8 mouse cellular contexts compared by ENCODE assay signal in genomic region chr4:59381007-59381743, GRCm38 (mm10). TPM values are rescaled to one million over a fixed set of nuclear protein-coding genes. Genes with fewer than 3 reads are reported as not detected.
DNase-seq lines count a peak whose midpoint lies in the region; ATAC-seq and TF ChIP-seq lines count a peak whose summit lies in the region.

No protein-coding gene starts in this region.

- H3K4me3 ChIP-seq in hindbrain, embryonic 10.5 days = no peak overlapping the region
- no peak overlapping the region for H3K4me3 ChIP-seq in hindbrain, embryonic 12.5 days
- no peak overlapping the region for H3K4me3 ChIP-seq in intestine, postnatal 0 days (ENCODE audit: low read depth, low read length)
- H3K4me3 ChIP-seq in olfactory bulb, adult 2 months (ENCODE audit: insufficient read depth, low read depth, low read length) = no peak overlapping the region

- no peaks in the 10 kb centered on the region for H3K9me3 ChIP-seq in hindbrain, embryonic 10.5 days
- H3K9me3 ChIP-seq in hindbrain, embryonic 12.5 days (replicated peaks) = no peaks in the 10 kb centered on the region
- H3K9me3 ChIP-seq in intestine, postnatal 0 days (ENCODE audit: control insufficient read depth) = no peaks in the 10 kb centered on the region

- H3K4me2 ChIP-seq in hindbrain, embryonic 12.5 days (replicated peaks) = no peak overlapping the region
- H3K4me2 ChIP-seq in intestine, postnatal 0 days (replicated peaks; ENCODE audit: low read depth) = no peak overlapping the region

- peak; percentile 89 for TF ChIP-seq CTCF in intestine, postnatal 0 days (IDR thresholded peaks at IDR 0.05; ENCODE audit: low read depth)
- TF ChIP-seq CTCF in olfactory bulb, adult 2 months (IDR thresholded peaks at IDR 0.05; ENCODE audit: insufficient read depth, low read depth, low read length) = peak; percentile 87

- no peak for TF ChIP-seq POLR2A in olfactory bulb, adult 2 months (IDR thresholded peaks at IDR 0.05; ENCODE audit: insufficient read depth, low read depth, low read length)

- no peak overlapping the region for H3K27ac ChIP-seq in hindbrain, embryonic 10.5 days
- H3K27ac ChIP-seq in hindbrain, embryonic 12.5 days = no peak overlapping the region
- H3K27ac ChIP-seq in intestine, postnatal 0 days (ENCODE audit: low read depth, low read length) = no peak overlapping the region
- no peak overlapping the region for H3K27ac ChIP-seq in olfactory bulb, adult 2 months (ENCODE audit: insufficient read depth, low read depth, low read length)

- no peaks in the 10 kb centered on the region for H3K27me3 ChIP-seq in hindbrain, embryonic 10.5 days (ENCODE audit: insufficient read depth, poor library complexity, severe bottlenecking)
- H3K27me3 ChIP-seq in hindbrain, embryonic 12.5 days = no peaks in the 10 kb centered on the region
- H3K27me3 ChIP-seq in intestine, postnatal 0 days (replicated peaks; ENCODE audit: control insufficient read depth, insufficient read depth, low read length) = no peaks in the 10 kb centered on the region

- no peaks in the 10 kb centered on the region for H3K36me3 ChIP-seq in hindbrain, embryonic 10.5 days
- no peaks in the 10 kb centered on the region for H3K36me3 ChIP-seq in hindbrain, embryonic 12.5 days
- no peaks in the 10 kb centered on the region for H3K36me3 ChIP-seq in intestine, postnatal 0 days (ENCODE audit: control insufficient read depth, insufficient read depth)

- ATAC-seq in hindbrain, embryonic 12.5 days (ENCODE audit: low FRiP score) = no peak
- peak; percentile 76 for ATAC-seq in cerebellum, adult (ENCODE audit: insufficient number of reproducible peaks, low FRiP score, low TSS enrichment)
- peak; percentile 31; the same call in 1 of the 2 replicates for ATAC-seq in intestine, postnatal 0 days
- no peak for ATAC-seq in activated CD4-positive, CD25-positive, alpha-beta regulatory T cell, adult 4 months

- no peak overlapping the region for H3K9ac ChIP-seq in hindbrain, embryonic 12.5 days
- H3K9ac ChIP-seq in intestine, postnatal 0 days (ENCODE audit: low read depth, low read length) = no peak overlapping the region

- peak; percentile 12 for DNase-seq in hindbrain, embryonic 10.5 days (ENCODE audit: low spot score)
- peak; percentile 79 to 91 for DNase-seq in frontal cortex, postnatal 36 days (ENCODE audit: low spot score in 2 of 2)
- DNase-seq in left cerebral cortex, adult 8-10 months (ENCODE audit: low spot score in 2 of 2) = peak; percentile 59 to 84

- 84% methylated on average over 13 of the region's 13 CpGs for WGBS in hindbrain, embryonic 10.5 days
- 76% methylated on average over 13 of the region's 13 CpGs for WGBS in hindbrain, embryonic 12.5 days
- WGBS in intestine, postnatal 0 days = 75% methylated on average over 13 of the region's 13 CpGs
- WGBS in olfactory bulb, adult 2 months = 43% methylated on average over 13 of the region's 13 CpGs

- H3K4me1 ChIP-seq in hindbrain, embryonic 10.5 days (replicated peaks) = peaks cover 5% of the 10 kb centered on the region; the same call in 1 of the 2 replicates
- no peaks in the 10 kb centered on the region; the same call in 1 of the 2 replicates for H3K4me1 ChIP-seq in hindbrain, embryonic 12.5 days
- no peaks in the 10 kb centered on the region for H3K4me1 ChIP-seq in intestine, postnatal 0 days (replicated peaks; ENCODE audit: control insufficient read depth, insufficient read depth, low read length)
- H3K4me1 ChIP-seq in olfactory bulb, adult 2 months (ENCODE audit: control insufficient read depth, insufficient read depth, low read length) = peaks cover 7% of the 10 kb centered on the region; the same call in 1 of the 2 replicates

RNA-seq across cellular contexts. Expression of gene Susd1, which starts 57.3 kb away (rescaled TPM):
- 2.0 and 2.1 TPM in 2 replicates for polyA plus RNA-seq in hindbrain, embryonic 10.5 days (2016; fragmentation: Nextera tagmentation; extraction: Ambion mirVana)
- polyA plus RNA-seq in hindbrain, embryonic 12.5 days (2016; fragmentation: Nextera tagmentation; extraction: Ambion mirVana) = 1.3 and 1.4 TPM in 2 replicates
- polyA plus RNA-seq in intestine, postnatal 0 days (2015; fragmentation: Nextera tagmentation; extraction: Ambion mirVana) = 5.0 and 5.9 TPM in 2 replicates
- 10 to 100 TPM in 1 of 4 experiments, 1 to 10 TPM in 3; 7.8 to 11.2 (median 9.8) TPM for total RNA-seq in left cerebral cortex, adult 8-10 months (2022)
- 216 TPM in 1 of 2 replicates, not detected in the other for polyA plus RNA-seq in olfactory bulb, adult 2 months (2012; ENCODE audit: insufficient read depth, insufficient read length, low replicate concordance, missing spikeins)
- 1 to 10 TPM; 1.0 to 3.0 TPM for polyA plus RNA-seq in activated CD4-positive, CD25-positive, alpha-beta regulatory T cell, adult 4 months (2017; shearing (Covaris generic))

Comparison
In these comparisons a context has a peak if more than half of its experiments do, and no peak if none do; other contexts are left out.
1. DNase-seq: peak in every context shown above with its lines; median percentile 85 in frontal cortex, postnatal 36 days; 72 in left cerebral cortex, adult 8-10 months; 12 in hindbrain, embryonic 10.5 days.
2. ATAC-seq: peak in cerebellum, adult (single experiment) and intestine, postnatal 0 days (single experiment); none in hindbrain, embryonic 12.5 days (single experiment) and activated CD4-positive, CD25-positive, alpha-beta regulatory T cell, adult 4 months (single experiment).